Mouse (Mus musculus) liver (tissue): ENCODE measurements around the gene Mrps21.
"Not testable (repeated sequence)": the region's sequence is repeated elsewhere in the genome, so short reads cannot be mapped to it uniquely, and the experiment has no call there.

Source experiments
- DNase-seq: peaks from one replicate; pipeline ENCODE4 v3.0.0-alpha.2; 2020; ENCODE audit warnings: mixed read lengths

Gene Mrps21

DNA sequence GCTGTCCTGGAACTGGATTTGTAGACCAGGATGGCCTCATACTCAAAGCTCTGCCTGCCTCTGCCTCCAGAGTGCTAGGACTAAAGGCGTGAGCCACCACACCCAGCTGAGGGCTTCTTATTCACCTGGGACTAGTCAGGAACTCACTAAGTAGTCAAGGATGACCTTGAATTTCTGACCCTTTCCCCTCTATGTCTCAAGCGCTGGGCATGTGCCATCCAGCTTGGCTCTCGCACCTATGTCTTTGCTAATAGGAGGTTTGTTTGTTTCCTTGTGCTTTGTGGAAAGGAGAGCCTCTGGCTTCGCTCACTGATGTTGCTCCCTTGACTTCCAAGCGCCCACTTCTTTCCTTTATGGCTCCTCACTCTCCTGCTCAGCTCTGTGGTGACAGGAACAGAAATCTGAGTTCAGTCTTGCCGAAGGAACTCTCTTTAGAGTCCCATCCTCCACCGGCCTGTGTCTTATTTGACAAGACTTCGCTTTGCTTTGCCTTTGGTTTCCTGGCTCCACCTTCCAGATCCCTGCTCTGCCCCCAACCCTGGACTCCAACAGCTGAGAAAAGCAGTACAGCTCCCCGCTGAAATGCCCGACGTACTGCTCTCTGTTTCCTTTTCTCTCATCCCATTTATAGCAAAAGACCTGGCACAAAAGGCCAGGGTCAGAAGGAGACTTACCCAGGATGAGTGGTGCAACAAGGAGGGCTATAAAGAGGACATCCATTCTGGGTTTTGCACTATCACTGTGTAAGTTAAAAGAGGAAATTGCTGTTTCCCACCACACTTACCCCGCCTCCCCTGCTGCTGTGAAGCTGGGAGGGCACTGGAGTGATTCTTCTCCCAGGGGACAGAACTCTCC, 20.1 kb upstream of the Mrps21 start, which contains the start of gene BC028528:
Gene BC028528, minus strand, starts transcription at position 795 of the 855 bp plus-strand sequence.
- peak; percentile 49 for DNase-seq

DNA sequence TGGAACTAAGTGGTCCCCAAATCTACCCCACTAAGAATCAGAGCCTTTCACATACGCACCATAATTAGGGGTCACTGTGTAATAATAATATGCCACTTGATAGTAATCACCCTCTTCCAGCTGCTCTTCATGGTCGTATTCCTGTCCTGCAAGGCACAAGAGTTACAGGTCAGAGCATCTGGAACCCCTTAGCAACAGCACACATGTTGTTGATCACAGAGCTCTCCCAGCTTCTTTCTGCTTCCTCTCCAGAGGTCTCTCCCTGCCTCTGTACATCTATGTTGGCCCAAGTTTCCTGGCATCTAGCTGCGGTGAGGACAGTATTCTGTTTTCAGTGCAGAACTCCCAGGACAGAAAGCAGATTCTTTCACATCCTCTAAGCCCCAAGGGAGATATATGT, 18.3 kb upstream of the Mrps21 start:
- DNase-seq: no peak

DNA sequence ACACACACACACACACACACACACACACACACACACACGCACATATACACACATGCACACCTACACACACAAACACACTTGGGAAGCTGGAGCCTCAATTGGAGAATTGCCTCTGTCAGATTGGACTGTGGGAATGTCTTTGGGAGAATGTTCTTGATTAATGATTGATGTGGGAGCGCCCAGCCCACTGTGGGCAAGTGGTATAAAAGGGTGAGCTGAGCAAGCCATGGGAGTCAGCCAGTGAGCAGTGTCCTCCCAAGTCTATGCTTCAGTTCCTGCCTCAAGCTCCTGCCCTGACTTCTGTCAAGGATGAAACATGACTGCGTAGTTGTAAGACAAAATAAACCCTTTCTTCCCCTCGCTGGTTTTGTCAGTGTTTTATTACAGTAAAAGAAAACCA, 16.3 kb upstream of the Mrps21 start:
- no peak for DNase-seq

GRCm38 (mm10) chr3:95884400-95884799, 13.1 kb upstream of the Mrps21 start:
- no peak for DNase-seq

DNA sequence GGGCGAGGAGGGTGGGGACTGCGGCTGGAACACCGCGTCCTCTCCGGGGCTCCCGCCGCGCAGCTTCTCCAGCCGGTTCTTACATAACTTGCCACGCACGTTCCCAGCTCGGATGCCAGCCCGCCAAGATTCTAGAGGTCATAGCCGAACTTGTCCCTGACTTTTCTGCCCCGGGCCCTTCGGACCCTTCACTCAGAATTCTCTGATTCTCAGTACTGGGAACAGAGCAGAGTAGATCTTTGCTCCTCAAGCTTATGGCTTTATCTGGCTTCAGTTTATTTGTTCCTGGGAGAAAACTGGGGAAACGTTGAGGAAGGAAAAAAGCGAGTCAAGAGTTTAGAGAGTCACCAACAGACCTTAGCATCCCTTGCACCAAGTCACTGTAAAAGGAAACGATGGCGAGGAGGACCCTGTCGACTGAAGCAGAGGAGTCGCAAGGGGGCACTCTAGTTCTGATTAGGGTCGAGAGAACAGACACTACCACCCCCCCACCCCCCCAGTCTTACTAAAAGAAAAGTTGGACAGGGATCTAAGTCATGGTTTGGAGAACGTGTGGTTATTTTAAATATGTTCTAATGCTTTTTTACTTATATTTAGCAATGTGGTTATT, 11.6 kb upstream of the Mrps21 start:
- peak; percentile 70 for DNase-seq

- peak; percentile 90 for DNase-seq
Observed at GRCm38 (mm10) chr3:95881979-95882815, 10.9 kb upstream of the Mrps21 start, which contains the start of gene Ciart. Ciart (minus strand) TSS chr3:95882251.

DNA sequence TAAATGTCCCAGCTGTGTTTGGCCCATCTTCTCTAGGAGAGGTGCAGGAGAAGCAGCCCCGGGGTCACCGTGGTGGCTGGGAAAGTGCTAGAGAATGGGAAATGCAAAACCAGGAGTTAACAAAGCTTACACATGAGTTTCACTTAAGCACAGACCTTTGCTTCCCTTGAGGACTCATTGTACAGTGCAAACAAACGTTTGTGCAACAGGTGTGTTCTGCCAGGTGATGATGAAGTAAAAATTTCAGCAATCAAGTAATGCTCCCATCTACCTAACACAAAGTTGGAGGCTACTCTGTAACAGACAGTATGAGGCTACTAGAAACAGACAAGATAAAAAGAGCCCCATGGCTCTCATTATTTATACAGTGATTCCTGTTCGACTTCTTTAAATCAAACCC, 7.7 kb upstream of the Mrps21 start:
- no peak for DNase-seq

DNA sequence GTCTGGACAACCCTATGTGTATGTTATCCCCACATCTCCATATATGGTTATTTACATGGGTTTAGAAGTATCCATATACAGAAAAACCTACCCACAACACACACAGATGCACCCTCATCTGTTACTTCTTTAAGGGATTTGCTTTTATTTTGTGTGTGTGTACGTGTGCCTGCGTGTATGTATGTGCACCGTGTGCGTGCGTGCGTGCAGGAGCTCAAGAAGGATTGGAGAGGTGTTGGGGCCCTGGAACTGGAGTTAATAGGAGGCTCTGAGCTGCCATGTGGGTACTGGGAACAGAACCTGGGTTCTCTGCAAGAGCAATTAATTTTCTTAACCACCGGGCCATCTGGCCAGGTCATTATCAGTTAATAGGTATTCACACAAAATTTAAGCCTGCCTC, 729 bp upstream of the Mrps21 start:
- DNase-seq: no peak

GRCm38 (mm10) chr3:95870976-95871375, 343 bp downstream of the Mrps21 start:
- DNase-seq: no peak

DNA sequence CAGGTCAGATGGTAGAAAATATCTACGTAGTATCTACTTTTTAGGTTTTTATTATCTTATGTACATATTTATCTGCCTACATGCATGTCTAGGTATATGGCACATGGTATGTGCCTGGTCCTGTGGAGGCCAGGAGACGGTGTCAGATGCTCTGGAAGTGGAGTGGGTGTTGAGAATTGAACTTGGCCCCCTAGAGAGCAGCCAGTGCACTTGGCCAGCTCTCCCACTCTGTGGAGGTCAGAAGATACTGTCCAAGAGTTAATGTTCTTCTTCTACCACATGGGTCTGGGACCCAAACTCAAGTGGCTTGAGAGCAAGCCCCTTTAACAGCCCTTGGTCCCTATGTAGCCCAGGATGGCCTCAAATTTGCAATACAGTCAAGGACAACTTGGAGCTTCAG, 3.9 kb downstream of the Mrps21 start:
- no peak for DNase-seq

DNA sequence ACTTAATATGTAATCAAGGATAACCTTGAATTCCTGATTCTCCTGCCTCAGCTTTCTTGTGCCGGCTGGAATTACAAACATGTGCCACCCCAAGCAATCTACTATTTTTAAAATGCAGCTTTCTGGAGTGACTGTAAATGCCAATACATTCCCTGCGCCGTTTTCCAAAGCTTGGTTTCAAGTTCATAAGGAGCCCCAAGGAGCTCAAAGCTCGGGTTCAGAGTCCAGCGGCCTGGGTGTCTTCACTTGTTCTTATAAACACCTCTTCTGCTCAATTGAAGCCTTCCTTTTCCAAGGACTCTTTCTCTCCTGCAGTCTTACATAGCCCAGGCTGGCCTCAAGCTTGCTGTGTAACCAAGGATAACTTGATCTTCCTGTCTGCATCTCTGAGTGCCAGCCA, 5.2 kb downstream of the Mrps21 start:
- no peak for DNase-seq

GRCm38 (mm10) chr3:95865571-95865970, 5.7 kb downstream of the Mrps21 start:
- DNase-seq: no peak

DNA sequence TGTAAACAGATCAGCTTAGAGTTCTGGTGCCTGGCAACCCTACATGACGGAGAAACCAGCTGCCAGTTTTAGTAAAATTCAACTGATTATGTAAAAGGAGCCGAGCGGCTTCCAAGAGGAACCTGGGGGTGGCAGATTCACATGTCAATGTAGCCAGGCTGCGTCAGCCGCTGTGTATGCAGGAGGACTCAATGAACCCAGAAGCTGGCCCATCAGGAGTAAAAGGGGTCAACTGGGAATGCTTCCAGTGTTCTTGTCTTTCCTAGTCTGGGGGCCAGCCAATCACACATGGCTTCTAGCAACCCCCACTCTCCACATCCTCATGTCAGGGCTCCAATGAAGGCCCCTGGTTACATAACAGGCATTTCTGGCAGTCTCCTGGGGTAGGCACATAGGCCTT, 6.3 kb downstream of the Mrps21 start:
- no peak for DNase-seq

DNA sequence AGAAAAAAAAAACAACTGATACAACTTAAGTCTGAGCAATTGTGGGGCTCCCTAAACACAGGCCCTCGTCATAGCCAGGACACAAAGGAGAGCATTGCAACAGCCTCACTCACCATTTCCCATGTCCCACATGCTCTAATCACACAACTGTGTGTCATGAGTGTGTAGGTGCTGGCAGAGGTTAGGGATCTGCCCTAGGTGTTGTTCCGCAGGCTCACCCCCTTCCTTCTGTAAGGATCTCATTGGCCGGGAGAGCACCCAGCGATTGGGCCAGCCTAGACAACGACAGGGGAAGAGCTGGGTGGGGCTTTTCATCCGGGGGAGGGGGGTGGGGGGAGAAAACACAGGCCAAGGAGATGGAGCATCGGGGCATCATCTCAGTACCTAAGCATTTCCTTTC, 7.7 kb downstream of the Mrps21 start:
- DNase-seq: no peak

DNA sequence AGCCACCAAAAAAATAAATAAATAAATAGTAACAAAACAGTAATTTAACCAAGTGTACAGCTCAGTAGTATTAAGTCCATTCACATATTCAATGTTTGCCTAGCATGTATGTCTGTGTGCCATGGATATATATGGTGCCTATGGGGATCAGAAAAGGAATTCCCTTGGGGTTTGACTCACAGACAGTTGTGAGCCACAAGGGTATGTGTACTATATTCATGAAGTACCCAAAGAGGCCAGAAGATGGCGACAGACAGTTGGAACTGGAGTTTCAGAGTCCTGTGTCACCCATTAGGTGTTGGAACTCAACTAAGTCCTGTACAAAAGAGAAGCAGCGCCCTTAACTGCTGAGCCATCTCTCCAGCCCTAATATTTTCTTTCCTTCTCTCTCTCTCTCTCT, 9.5 kb downstream of the Mrps21 start:
- DNase-seq: peak; percentile 63

DNA sequence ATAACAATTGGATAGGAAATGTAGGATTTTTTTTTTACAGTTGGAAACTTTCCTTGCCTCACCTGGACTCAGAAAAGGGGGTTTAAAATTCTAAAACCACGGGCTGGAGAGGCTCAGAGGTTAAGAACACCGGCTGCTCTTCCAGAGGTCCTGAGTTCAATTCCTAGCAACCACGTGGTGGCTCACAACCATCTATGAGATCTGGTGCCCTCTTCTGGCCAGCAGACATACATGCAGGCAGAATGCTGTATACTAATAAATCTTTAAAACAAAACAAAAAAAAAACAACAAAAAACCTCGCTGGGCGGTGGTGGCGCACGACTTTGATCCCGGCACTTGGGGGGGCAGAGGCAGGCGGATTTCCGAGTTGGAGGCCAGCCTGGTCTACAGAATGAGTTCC, 10.1 kb downstream of the Mrps21 start:
- peak; percentile 38 for DNase-seq

- DNase-seq: no peak
Observed at GRCm38 (mm10) chr3:95860323-95860722, 11.0 kb downstream of the Mrps21 start.

GRCm38 (mm10) chr3:95858278-95858677, 13.0 kb downstream of the Mrps21 start:
- DNase-seq: not testable (repeated sequence)

GRCm38 (mm10) chr3:95857050-95857449, 14.3 kb downstream of the Mrps21 start:
- DNase-seq: not testable (repeated sequence)

- no peak for DNase-seq
Observed at GRCm38 (mm10) chr3:95856115-95856514, 15.2 kb downstream of the Mrps21 start.

DNA sequence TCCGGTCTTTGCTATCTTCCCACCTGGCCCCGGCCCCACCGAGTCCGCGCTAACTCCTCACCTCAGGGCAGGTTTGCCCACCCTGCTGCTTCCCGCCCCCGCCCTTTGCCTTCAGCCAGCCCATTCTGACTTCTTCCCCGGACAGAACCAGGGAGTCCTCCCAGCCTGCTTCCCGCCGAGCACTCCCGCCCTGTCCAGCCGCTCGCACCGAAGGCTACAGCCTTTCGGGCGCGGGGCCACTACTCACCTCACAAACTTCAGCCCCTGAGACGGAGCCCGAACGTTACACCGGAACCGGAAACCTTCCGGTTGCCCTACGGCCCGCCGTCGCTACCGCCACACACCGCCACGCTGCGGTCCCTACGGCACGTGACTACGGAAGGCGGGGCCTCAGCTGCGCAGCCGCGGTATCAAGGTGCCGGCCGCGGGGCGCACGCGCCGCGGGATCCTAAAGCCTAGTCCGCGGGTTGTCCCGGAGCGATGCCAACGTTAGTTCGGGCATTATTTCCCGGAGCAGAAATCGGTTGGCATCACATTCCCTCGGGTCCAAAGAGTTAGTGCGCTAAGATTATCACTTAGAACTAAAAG, 15.7 kb downstream of the Mrps21 start, which contains the start of gene Prpf3:
Gene Prpf3, minus strand, starts transcription at position 384 of the 588 bp plus-strand sequence.
- peak; percentile 95 for DNase-seq

GRCm38 (mm10) chr3:95851317-95851716, 20.0 kb downstream of the Mrps21 start:
- DNase-seq: no peak

DNA sequence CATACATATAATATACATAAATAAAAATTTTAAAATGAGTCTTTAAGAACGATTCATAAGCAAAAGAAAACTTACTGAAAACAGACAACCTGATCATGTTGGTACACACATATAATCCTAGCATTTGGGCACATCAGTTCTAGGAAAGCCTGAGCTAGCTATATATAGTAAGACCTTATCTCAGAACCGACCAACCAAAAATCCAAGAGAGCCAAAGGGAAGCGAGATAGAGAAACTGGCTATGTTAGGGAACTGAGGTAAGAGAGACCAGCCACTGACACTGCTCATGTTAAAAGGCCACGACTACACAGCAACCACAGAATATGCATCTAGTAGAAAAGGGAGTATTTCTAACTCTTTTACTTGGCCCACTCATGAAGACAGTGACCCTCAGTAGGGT, 20.7 kb downstream of the Mrps21 start:
- DNase-seq: no peak
